Mouse (Mus musculus) hematopoietic stem cell, adult 5-6 weeks (primary cell): ENCODE measurements around the gene Irs4. TPM values are rescaled to one million over a fixed set of nuclear protein-coding genes. Genes with fewer than 3 reads are reported as not detected.

Source experiments
- ATAC-seq, 2 experiments: fragments of 125-278 bp in 1 of 2; replicated peaks in 1 of 2; 2 replicates each; pipeline ENCODE4 v1.8.0; 2016 to 2017; ENCODE audit warnings: inconsistent platforms in 2 of 2, mild to moderate bottlenecking in 2 of 2, moderate number of reproducible peaks in 2 of 2, low read depth in 1 of 2, moderate TSS enrichment in 1 of 2; ENCODE audit not compliant: low FRiP score in 2 of 2, poor library complexity in 2 of 2, severe bottlenecking in 2 of 2, insufficient read depth in 1 of 2, low TSS enrichment in 1 of 2
- total RNA-seq: library from RNA; stranded (forward); fragments of 172-1452, 232-1000 nt; gene quantifications from 2 replicates; pipeline ENCODE4 v1.2.3, GENCODE M21; 2017

Gene Irs4
- total RNA-seq: not detected in 2 replicates

DNA sequence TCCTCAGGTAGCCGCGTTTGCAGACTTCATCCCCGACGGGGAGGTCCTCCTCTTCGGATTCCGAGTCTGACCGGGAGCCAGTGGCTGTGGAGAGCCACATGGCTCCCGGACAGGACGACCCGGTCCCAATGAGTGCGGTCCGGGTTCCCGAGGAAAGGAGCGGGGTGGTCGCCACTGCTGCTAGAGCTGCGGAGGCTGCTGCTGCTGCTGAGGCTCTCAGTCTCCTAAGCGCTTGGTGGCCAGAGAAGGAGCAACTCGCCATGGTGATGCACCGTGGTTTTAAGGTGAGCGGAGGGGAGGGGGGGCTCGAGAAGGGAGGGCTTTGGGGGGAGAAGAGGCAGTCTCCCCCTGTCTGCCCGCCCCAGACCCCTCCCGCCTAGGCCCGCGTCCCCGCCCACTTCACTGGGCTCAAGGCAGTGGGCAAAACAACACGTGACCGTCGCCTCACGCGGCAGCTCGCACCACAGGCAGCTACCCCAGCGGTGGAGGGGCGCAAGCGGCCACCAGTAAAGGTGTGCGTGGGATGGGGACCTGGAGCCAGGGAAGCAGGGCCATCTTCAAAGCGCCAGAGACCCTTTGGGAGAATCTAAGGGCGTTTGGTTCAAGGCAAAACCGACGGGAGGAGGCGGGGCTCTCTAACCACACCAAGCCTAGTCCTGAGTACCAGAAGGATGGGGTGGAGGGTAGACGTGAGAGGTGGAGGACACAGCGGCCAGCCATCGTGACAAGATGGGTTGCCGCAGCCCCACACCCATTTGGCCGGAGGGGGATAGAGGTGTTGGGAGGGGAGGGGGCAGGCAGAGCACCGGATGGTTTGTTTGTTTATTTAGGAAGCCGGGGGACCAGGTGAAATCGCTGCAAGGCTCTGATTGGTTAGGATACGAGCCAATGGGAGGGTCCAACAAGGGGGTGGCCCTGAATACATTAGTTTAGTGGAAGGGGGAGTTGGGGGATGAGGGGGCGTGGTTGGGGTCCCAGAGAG, at the start of gene Irs4:
Gene Irs4 (minus strand): TSS at position 327 of the 982 bp plus-strand sequence.
- ATAC-seq: peak in 1 of 2 experiments; percentile 42; a peak in 1 of 4 replicates

DNA sequence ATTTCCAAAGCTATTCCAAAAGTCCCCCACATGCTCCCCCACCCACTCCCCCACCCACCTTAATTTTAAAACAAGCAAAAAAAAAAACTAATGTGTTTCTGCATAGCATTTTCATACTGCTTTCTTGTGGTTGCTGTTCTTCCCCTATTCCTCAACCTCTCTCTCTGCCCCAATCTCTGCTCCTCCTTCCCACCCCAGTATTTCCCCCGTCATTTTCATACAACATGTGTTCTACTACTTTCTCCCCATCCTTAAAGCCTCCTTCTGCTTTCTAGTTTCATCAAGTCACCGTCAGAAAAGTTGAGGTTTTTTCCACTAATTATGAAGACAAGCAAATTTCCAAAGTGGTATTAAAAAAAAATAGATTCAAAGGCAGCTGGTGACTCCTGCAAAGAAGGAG, 25.3 kb upstream of the Irs4 start:
- no peak for ATAC-seq

DNA sequence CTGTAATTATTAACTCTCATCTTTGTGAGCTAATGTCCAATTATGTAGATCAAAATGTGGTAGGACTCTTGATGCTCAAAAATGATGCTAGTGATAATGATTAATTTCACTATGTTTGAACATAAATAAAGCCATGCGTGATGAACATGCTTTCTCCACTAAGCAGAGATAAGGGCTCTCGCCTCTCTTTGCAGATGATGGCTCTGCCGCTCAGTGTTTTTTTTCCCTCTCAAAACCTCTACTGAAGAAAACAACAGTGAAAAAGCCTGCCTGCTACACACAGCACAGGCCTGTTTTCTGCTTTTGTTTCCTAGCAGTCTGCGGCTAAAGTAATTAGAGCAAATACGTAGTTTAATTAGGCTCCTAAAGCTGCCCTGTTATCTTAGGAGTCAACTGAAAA, 4.5 kb upstream of the Irs4 start:
- ATAC-seq: no peak

DNA sequence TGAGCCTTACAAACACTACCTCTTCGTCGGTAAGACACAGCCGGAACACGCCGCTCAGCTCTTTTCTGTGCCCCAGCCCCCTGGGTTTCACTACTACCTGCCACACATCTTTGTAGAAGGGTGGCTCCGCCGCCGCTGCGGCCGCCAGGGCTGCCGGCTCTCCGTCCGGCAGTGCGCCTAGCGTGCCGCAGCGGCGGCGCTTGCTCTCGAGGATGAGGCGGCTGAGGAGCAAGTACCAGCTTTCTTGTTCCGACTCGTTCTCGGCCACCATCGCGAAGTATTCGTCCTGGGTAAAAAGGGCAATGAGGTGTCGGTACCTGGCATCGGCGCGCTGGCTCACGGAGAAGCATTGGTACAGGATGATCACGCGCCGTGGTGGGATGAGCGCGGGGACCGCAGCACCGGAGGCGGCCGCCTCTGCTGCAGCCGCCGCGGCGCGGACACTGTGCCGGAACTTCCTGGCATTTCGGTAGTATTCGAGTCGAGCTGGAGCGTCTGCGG, 622 bp downstream of the Irs4 start:
- 0 out of 4 replicates have a peak, but pooled peaks of 1 of the 2 experiments have one; percentile 29 for ATAC-seq

DNA sequence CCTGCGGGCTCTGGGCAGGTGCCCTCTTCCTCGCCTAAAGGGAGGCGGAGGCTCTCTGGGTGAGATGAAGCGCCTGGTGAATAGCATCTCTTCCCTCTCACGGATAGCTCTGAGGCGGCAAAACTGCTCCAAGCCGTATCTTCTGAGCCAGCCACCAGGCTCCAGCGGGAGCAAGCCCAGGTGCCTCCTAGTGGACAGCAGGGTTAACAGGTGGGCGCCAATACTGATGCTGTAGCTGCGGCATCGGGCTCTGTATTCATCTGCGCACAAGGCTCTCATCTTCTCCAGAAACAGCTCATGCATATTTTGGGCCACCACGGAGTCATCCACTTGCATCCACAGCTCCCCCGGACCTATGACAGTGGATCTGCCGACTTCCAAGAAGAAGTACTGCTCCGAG, 1.1 kb downstream of the Irs4 start:
- no peak for ATAC-seq

DNA sequence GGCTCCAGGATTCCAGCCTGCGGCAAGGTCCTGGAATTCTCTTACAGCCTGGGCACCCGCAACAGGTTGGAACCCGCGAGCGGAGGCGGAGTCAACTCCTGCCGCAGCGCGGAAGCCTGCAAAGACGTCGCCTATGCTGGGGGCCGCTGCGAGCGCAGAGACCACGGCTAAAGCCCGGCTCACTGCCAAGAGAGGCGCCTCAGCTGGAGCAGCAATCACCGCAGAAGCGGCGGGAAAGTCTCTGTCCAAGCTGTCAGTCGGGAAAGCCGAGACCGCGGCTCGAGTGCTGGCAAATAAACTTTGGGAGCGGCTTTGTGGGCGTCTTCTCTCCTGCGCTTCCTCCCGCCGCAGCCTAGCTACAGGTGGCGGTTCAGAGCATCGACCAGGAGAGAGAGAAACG, 3.3 kb downstream of the Irs4 start:
- 0 out of 4 replicates have a peak, but pooled peaks of 1 of the 2 experiments have one; percentile 42 for ATAC-seq

Other genes with a start within 250 kb of the Irs4 start
- 0.19 TPM in 1 of 2 replicates, not detected in the other for gene Col4a5, start 249.9 kb downstream of the Irs4 start, total RNA-seq
- not detected in 2 replicates for gene Gm15294, start 150.0 kb upstream of the Irs4 start, total RNA-seq